Mouse (Mus musculus): ENCODE measurements around the gene Rpl21. TPM values are rescaled to one million over a fixed set of nuclear protein-coding genes. Genes with fewer than 3 reads are reported as not detected.
"Not testable (repeated sequence)": the region's sequence is repeated elsewhere in the genome, so short reads cannot be mapped to it uniquely, and the experiment has no call there.

Rpl21 gene
- polyA plus RNA-seq, 1 experiment, result 45.4 TPM

- Histone ChIP-seq H3K27ac (ENCODE audit: insufficient read depth, low read depth, low read length) (no peak overlapping the region), H3K4me1 (ENCODE audit: control insufficient read depth, insufficient read depth, low read length) (no peaks in the 10 kb centered on the region), H3K4me3 (ENCODE audit: insufficient read depth, low read length) (no peak overlapping the region)
- no peak for TF ChIP-seq POLR2A (IDR thresholded peaks at IDR 0.05; ENCODE audit: borderline replicate concordance, low read depth, low read length)
- no peak for TF ChIP-seq CTCF (IDR thresholded peaks at IDR 0.05; ENCODE audit: low read depth, low read length)
Measured at GRCm38 (mm10) chr5:146860222-146860998, 27.7 kb downstream of the Rpl21 start.

GRCm38 (mm10) chr5:146861588-146861987 is 28.9 kb downstream of the Rpl21 start:
- Histone ChIP-seq H3K4me1 (ENCODE audit: control insufficient read depth, insufficient read depth, low read length) (no peaks in the 10 kb centered on the region), H3K27ac (ENCODE audit: insufficient read depth, low read depth, low read length) (no peak overlapping the region), H3K4me3 (ENCODE audit: insufficient read depth, low read length) (no peak overlapping the region)
- TF ChIP-seq CTCF (IDR thresholded peaks at IDR 0.05; ENCODE audit: low read depth, low read length) (no peak), POLR2A (IDR thresholded peaks at IDR 0.05; ENCODE audit: borderline replicate concordance, low read depth, low read length) (no peak)

DNA sequence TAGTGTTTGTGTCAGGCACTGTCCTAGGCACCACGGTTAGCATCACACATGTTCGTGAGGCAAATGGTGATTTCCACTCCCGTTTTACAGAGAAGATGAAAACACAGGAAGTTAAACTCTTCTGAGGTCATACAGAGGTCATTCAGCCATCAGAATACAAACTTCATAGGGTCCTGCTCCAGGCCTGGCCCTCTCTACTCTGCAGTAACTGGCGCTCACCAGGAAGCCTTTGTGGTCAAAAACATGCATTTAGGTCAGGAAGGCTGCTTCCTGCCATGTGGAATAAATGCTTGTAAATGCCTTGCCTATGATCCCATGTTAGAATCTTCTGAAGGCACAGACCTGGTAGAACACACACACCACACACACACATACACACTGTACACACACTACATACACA is 32.8 kb downstream of the Rpl21 start:
- Histone ChIP-seq H3K4me1 (ENCODE audit: control insufficient read depth, insufficient read depth, low read length) (0 out of 2 replicates have a peak, but pooled peaks cover 5% of the 10 kb centered on the region), H3K27ac (ENCODE audit: insufficient read depth, low read depth, low read length) (no peak overlapping the region), H3K4me3 (ENCODE audit: insufficient read depth, low read length) (no peak overlapping the region)
- TF ChIP-seq POLR2A (IDR thresholded peaks at IDR 0.05; ENCODE audit: borderline replicate concordance, low read depth, low read length) (no peak), CTCF (IDR thresholded peaks at IDR 0.05; ENCODE audit: low read depth, low read length) (no peak)

GRCm38 (mm10) chr5:146866277-146866676 is 33.6 kb downstream of the Rpl21 start:
- TF ChIP-seq POLR2A (IDR thresholded peaks at IDR 0.05; ENCODE audit: borderline replicate concordance, low read depth, low read length), result no peak
- TF ChIP-seq CTCF (IDR thresholded peaks at IDR 0.05; ENCODE audit: low read depth, low read length), result no peak
- Histone ChIP-seq H3K27ac (ENCODE audit: insufficient read depth, low read depth, low read length) (no peak overlapping the region), H3K4me1 (ENCODE audit: control insufficient read depth, insufficient read depth, low read length) (0 out of 2 replicates have a peak, but pooled peaks cover 5% of the 10 kb centered on the region), H3K4me3 (ENCODE audit: insufficient read depth, low read length) (no peak overlapping the region)

- H3K4me3 ChIP-seq (ENCODE audit: insufficient read depth, low read length), result no peak overlapping the region
- H3K27ac ChIP-seq (ENCODE audit: insufficient read depth, low read depth, low read length), result no peak overlapping the region
Measured at GRCm38 (mm10) chr5:146867246-146867945, 34.7 kb downstream of the Rpl21 start.

GRCm38 (mm10) chr5:146867946-146868314 is 35.2 kb downstream of the Rpl21 start:
- no peak for TF ChIP-seq POLR2A (IDR thresholded peaks at IDR 0.05; ENCODE audit: borderline replicate concordance, low read depth, low read length)
- no peak for TF ChIP-seq CTCF (IDR thresholded peaks at IDR 0.05; ENCODE audit: low read depth, low read length)
- Histone ChIP-seq H3K4me3 (ENCODE audit: insufficient read depth, low read length) (no peak overlapping the region), H3K27ac (ENCODE audit: insufficient read depth, low read depth, low read length) (no peak overlapping the region), H3K4me1 (ENCODE audit: control insufficient read depth, insufficient read depth, low read length) (0 out of 2 replicates have a peak, but pooled peaks cover 5% of the 10 kb centered on the region)

More at GRCm38 (mm10) chr5:146867246-146867945, 34.7 kb downstream of the Rpl21 start:
- H3K4me1 ChIP-seq (ENCODE audit: control insufficient read depth, insufficient read depth, low read length), result 0 out of 2 replicates have a peak, but pooled peaks cover 5% of the 10 kb centered on the region
- TF ChIP-seq CTCF (IDR thresholded peaks at IDR 0.05; ENCODE audit: low read depth, low read length), result no peak
- no peak for TF ChIP-seq POLR2A (IDR thresholded peaks at IDR 0.05; ENCODE audit: borderline replicate concordance, low read depth, low read length)

DNA sequence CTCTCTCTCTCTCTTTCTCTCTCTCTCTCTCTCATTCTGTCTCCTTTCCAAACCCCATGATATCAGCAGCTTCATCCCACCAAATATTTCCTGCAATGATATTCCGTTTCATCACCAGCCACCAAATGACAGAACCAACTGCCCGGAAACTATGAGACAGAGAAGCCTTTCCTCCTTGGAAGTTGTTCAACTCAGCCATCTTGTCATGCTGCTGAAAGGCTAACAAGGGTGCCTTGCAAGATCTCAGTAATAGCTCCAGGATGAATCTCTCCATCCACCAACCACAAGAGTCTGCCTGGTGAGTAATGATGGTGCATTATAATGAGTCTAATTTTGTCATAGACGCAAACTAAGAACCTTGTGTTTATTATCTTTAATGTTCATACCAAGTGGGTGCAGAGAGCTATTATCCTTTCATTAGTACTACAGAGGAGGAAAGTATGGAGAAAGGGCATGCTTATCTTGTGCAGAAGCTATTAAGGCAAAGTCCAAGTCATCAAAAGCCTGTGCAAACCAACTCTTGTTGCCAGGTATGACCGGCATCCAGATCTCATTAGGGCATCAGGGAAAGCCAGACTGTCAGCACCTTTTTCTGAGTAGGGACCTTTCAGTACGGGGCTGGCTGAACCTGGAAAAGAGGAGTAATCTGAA is 40.4 kb downstream of the Rpl21 start:
- H3K27ac ChIP-seq (ENCODE audit: insufficient read depth, low read depth, low read length), result no peak overlapping the region
- TF ChIP-seq CTCF (IDR thresholded peaks at IDR 0.05; ENCODE audit: low read depth, low read length), result no peak
- no peak for TF ChIP-seq POLR2A (IDR thresholded peaks at IDR 0.05; ENCODE audit: borderline replicate concordance, low read depth, low read length)
- no peak overlapping the region for H3K4me3 ChIP-seq (ENCODE audit: insufficient read depth, low read length)
- 0 out of 2 replicates have a peak, but pooled peaks cover 3% of the 10 kb centered on the region for H3K4me1 ChIP-seq (ENCODE audit: control insufficient read depth, insufficient read depth, low read length)

DNA sequence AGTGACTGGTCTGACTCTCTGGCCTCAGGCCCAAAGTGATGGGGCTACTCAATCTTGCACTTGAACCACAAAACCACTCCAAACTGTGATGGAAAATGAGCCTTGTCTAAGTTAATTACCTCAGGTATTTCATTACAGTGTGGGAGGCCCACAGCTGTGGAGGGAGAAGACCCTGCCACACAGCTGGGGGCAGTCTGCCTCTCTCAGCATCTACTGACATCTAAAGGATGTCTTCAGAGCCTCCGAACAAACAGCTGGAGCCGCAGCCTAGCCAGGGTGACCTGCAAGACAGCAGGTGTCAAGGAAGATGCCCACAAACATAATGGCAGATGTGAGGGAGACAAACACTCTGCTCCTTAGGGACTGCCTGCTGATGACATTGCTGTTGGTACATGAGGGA is 43.3 kb downstream of the Rpl21 start:
- no peaks in the 10 kb centered on the region for H3K4me1 ChIP-seq (ENCODE audit: control insufficient read depth, insufficient read depth, low read length)
- TF ChIP-seq CTCF (IDR thresholded peaks at IDR 0.05; ENCODE audit: low read depth, low read length), result no peak
- no peak for TF ChIP-seq POLR2A (IDR thresholded peaks at IDR 0.05; ENCODE audit: borderline replicate concordance, low read depth, low read length)
- no peak overlapping the region for H3K4me3 ChIP-seq (ENCODE audit: insufficient read depth, low read length)
- H3K27ac ChIP-seq (ENCODE audit: insufficient read depth, low read depth, low read length), result no peak overlapping the region

DNA sequence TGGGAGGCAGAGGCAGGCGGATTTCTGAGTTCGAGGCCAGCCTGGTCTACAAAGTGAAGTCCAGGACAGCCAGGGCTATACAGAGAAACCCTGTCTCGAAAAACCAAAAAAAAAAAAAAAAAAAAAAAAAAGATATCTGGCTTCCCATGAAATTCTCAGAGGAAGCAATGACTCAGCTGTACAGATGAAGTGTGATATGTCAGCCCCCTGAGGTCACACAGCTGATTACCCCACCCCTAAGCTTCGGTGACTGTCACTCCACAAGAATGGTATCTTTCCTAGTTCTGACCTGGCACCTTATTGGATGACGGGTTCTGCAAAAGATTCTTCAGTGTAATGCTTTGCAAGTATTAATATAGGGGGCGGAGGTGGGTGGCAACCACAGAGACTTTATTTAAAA is 45.2 kb downstream of the Rpl21 start:
- H3K4me1 ChIP-seq (ENCODE audit: control insufficient read depth, insufficient read depth, low read length); H3K4me3 ChIP-seq (ENCODE audit: insufficient read depth, low read length); H3K27ac ChIP-seq (ENCODE audit: insufficient read depth, low read depth, low read length): not testable (repeated sequence)

GRCm38 (mm10) chr5:146882261-146882660 is 49.6 kb downstream of the Rpl21 start:
- no peak overlapping the region for H3K27ac ChIP-seq (ENCODE audit: insufficient read depth, low read depth, low read length)
- no peak overlapping the region for H3K4me3 ChIP-seq (ENCODE audit: insufficient read depth, low read length)
- H3K4me1 ChIP-seq (ENCODE audit: control insufficient read depth, insufficient read depth, low read length), result no peaks in the 10 kb centered on the region
- no peak for TF ChIP-seq CTCF (IDR thresholded peaks at IDR 0.05; ENCODE audit: low read depth, low read length)
- TF ChIP-seq POLR2A (IDR thresholded peaks at IDR 0.05; ENCODE audit: borderline replicate concordance, low read depth, low read length), result no peak

Measured in bone marrow macrophage, adult 2 months (primary cell).